Mouse (Mus musculus): ENCODE data around the gene Gm20388.
"Not testable (repeated sequence)": the region's sequence is repeated elsewhere in the genome, so short reads cannot be mapped to it uniquely, and the experiment has no call there.

The Gm20388 gene

GRCm38 (mm10) chr8:120715996-120716680 lies 805.5 kb downstream of the Gm20388 start:
- no peak for DNase-seq

- no peak for DNase-seq
These were observed 809.1 kb downstream of the Gm20388 start for GRCm38 (mm10) chr8:120719586-120720236.

GRCm38 (mm10) chr8:120723025-120723424 lies 812.4 kb downstream of the Gm20388 start:
- no peak for DNase-seq

- DNase-seq = not testable (repeated sequence)
These were observed 813.5 kb downstream of the Gm20388 start for GRCm38 (mm10) chr8:120724096-120724495.

GRCm38 (mm10) chr8:120724816-120725575 lies 814.4 kb downstream of the Gm20388 start:
- no peak for DNase-seq

GRCm38 (mm10) chr8:120725576-120725950 lies 814.9 kb downstream of the Gm20388 start:
- no peak for DNase-seq

GRCm38 (mm10) chr8:120726051-120726450 lies 815.4 kb downstream of the Gm20388 start:
- no peak for DNase-seq

- DNase-seq = no peak
These were observed 818.0 kb downstream of the Gm20388 start for GRCm38 (mm10) chr8:120728488-120729160.

GRCm38 (mm10) chr8:120731582-120731981 lies 820.9 kb downstream of the Gm20388 start:
- DNase-seq = no peak

- DNase-seq = no peak
These were observed 821.4 kb downstream of the Gm20388 start for GRCm38 (mm10) chr8:120732068-120732467.

GRCm38 (mm10) chr8:120735770-120736481 lies 825.3 kb downstream of the Gm20388 start, which contains the start of gene Irf8:
TSS of gene Irf8 (plus strand) at chr8:120736358.
- DNase-seq = peak; percentile 11

GRCm38 (mm10) chr8:120736486-120736885 lies 825.8 kb downstream of the Gm20388 start:
- DNase-seq = no peak

- DNase-seq = no peak
These were observed 826.5 kb downstream of the Gm20388 start for GRCm38 (mm10) chr8:120737166-120737565.

GRCm38 (mm10) chr8:120738771-120739170 lies 828.1 kb downstream of the Gm20388 start:
- no peak for DNase-seq

- DNase-seq = no peak
These were observed 828.9 kb downstream of the Gm20388 start for GRCm38 (mm10) chr8:120739526-120739925.

GRCm38 (mm10) chr8:120740579-120740978 lies 829.9 kb downstream of the Gm20388 start:
- DNase-seq = no peak

GRCm38 (mm10) chr8:120741001-120741400 lies 830.4 kb downstream of the Gm20388 start:
- no peak for DNase-seq

GRCm38 (mm10) chr8:120741815-120742530 lies 831.3 kb downstream of the Gm20388 start:
- no peak for DNase-seq

GRCm38 (mm10) chr8:120743149-120743897 lies 832.7 kb downstream of the Gm20388 start:
- no peak for DNase-seq

- no peak for DNase-seq
These were observed 833.3 kb downstream of the Gm20388 start for GRCm38 (mm10) chr8:120743898-120744290.

- DNase-seq = no peak
These were observed 833.8 kb downstream of the Gm20388 start for GRCm38 (mm10) chr8:120744448-120744847.
